Mouse (Mus musculus): ENCODE measurements around the gene Kif24. TPM values are rescaled to one million over a fixed set of nuclear protein-coding genes. Genes with fewer than 3 reads are reported as not detected.

Kif24 gene
- 2.9 and 3.3 TPM in 2 replicates for total RNA-seq (2017)

GRCm38 (mm10) chr4:41464345-41465286 is at the start of gene Kif24, which contains the start of gene Nudt2:
Gene Kif24 (minus strand): TSS chr4:41464887.
Gene Nudt2 (plus strand): TSS chr4:41465151.
- ATAC-seq (ENCODE audit: extremely low read depth, insufficient number of reproducible peaks, low FRiP score, poor library complexity, severe bottlenecking), result peak; percentile 97

- ATAC-seq (ENCODE audit: extremely low read depth, insufficient number of reproducible peaks, low FRiP score, poor library complexity, severe bottlenecking), result no peak
Observed at GRCm38 (mm10) chr4:41513714-41514113, 49.0 kb upstream of the Kif24 start.

- ATAC-seq (ENCODE audit: extremely low read depth, insufficient number of reproducible peaks, low FRiP score, poor library complexity, severe bottlenecking), result no peak
Observed at GRCm38 (mm10) chr4:41513309-41513708, 48.6 kb upstream of the Kif24 start.

- no peak for ATAC-seq (ENCODE audit: extremely low read depth, insufficient number of reproducible peaks, low FRiP score, poor library complexity, severe bottlenecking)
Observed at GRCm38 (mm10) chr4:41507998-41508397, 43.3 kb upstream of the Kif24 start.

GRCm38 (mm10) chr4:41507326-41507924 is 42.7 kb upstream of the Kif24 start:
- ATAC-seq (ENCODE audit: extremely low read depth, insufficient number of reproducible peaks, low FRiP score, poor library complexity, severe bottlenecking), result no peak

- ATAC-seq (ENCODE audit: extremely low read depth, insufficient number of reproducible peaks, low FRiP score, poor library complexity, severe bottlenecking), result peak; percentile 31; the same call in 1 of the 2 replicates
Observed at GRCm38 (mm10) chr4:41506906-41507305, 42.2 kb upstream of the Kif24 start.

GRCm38 (mm10) chr4:41506156-41506555 is 41.5 kb upstream of the Kif24 start:
- ATAC-seq (ENCODE audit: extremely low read depth, insufficient number of reproducible peaks, low FRiP score, poor library complexity, severe bottlenecking), result no peak

GRCm38 (mm10) chr4:41505131-41505551 is 40.5 kb upstream of the Kif24 start:
- ATAC-seq (ENCODE audit: extremely low read depth, insufficient number of reproducible peaks, low FRiP score, poor library complexity, severe bottlenecking), result no peak

GRCm38 (mm10) chr4:41504325-41504724 is 39.6 kb upstream of the Kif24 start:
- ATAC-seq (ENCODE audit: extremely low read depth, insufficient number of reproducible peaks, low FRiP score, poor library complexity, severe bottlenecking), result no peak

GRCm38 (mm10) chr4:41502986-41503412 is 38.3 kb upstream of the Kif24 start, which contains the start of gene AI464131:
Gene AI464131 (minus strand): TSS chr4:41503076.
- ATAC-seq (ENCODE audit: extremely low read depth, insufficient number of reproducible peaks, low FRiP score, poor library complexity, severe bottlenecking), result no peak

GRCm38 (mm10) chr4:41502171-41502940 is 37.7 kb upstream of the Kif24 start:
- no peak for ATAC-seq (ENCODE audit: extremely low read depth, insufficient number of reproducible peaks, low FRiP score, poor library complexity, severe bottlenecking)

- no peak for ATAC-seq (ENCODE audit: extremely low read depth, insufficient number of reproducible peaks, low FRiP score, poor library complexity, severe bottlenecking)
Observed at GRCm38 (mm10) chr4:41500787-41501186, 36.1 kb upstream of the Kif24 start.

- ATAC-seq (ENCODE audit: extremely low read depth, insufficient number of reproducible peaks, low FRiP score, poor library complexity, severe bottlenecking), result no peak
Observed at GRCm38 (mm10) chr4:41499619-41500018, 34.9 kb upstream of the Kif24 start.

- ATAC-seq (ENCODE audit: extremely low read depth, insufficient number of reproducible peaks, low FRiP score, poor library complexity, severe bottlenecking), result no peak
Observed at GRCm38 (mm10) chr4:41498921-41499391, 34.3 kb upstream of the Kif24 start.

GRCm38 (mm10) chr4:41497995-41498845 is 33.5 kb upstream of the Kif24 start:
- ATAC-seq (ENCODE audit: extremely low read depth, insufficient number of reproducible peaks, low FRiP score, poor library complexity, severe bottlenecking), result no peak

GRCm38 (mm10) chr4:41497579-41497978 is 32.9 kb upstream of the Kif24 start:
- ATAC-seq (ENCODE audit: extremely low read depth, insufficient number of reproducible peaks, low FRiP score, poor library complexity, severe bottlenecking), result no peak

- ATAC-seq (ENCODE audit: extremely low read depth, insufficient number of reproducible peaks, low FRiP score, poor library complexity, severe bottlenecking), result no peak
Observed at GRCm38 (mm10) chr4:41497046-41497445, 32.4 kb upstream of the Kif24 start.

- ATAC-seq (ENCODE audit: extremely low read depth, insufficient number of reproducible peaks, low FRiP score, poor library complexity, severe bottlenecking), result no peak
Observed at GRCm38 (mm10) chr4:41495850-41496249, 31.2 kb upstream of the Kif24 start.
